Mouse (Mus musculus) kidney, adult 11 months (tissue): ENCODE measurements around the gene Asap3.

Source experiments
- DNase-seq: peaks from one replicate; pipeline ENCODE4 v3.0.0; 2022

The Asap3 gene

GRCm38 (mm10) chr4:136206033-136206893, at the start of gene Asap3:
Gene Asap3 (plus strand): TSS chr4:136206365.
- peak; percentile 95 for DNase-seq

- DNase-seq: no peak
Observed at GRCm38 (mm10) chr4:136158498-136158897, 47.7 kb upstream of the Asap3 start.

- peak; percentile 68 for DNase-seq
Observed at GRCm38 (mm10) chr4:136159802-136160397, 46.3 kb upstream of the Asap3 start.

DNA sequence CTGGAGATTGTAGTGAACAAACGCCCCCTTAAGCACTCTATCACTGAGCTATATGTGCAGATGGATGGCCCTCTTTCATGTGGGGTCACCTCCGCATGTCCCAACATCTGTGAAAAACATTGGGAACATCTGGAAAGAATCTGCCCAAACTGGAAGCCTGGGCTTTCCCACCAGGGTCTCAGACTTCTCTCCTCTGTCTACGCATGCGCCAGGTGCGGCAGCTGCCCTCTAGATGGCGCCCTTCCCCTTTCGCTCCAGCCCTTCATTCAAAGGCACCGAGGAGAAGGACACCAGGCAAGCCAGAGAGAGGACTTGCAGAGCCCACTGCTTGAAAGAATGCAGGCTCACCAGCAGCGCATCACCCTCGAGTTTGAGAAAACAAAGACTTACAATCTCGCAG, 42.7 kb upstream of the Asap3 start:
- peak; percentile 75 for DNase-seq

- DNase-seq: no peak
Observed at GRCm38 (mm10) chr4:136164981-136165380, 41.2 kb upstream of the Asap3 start.

DNA sequence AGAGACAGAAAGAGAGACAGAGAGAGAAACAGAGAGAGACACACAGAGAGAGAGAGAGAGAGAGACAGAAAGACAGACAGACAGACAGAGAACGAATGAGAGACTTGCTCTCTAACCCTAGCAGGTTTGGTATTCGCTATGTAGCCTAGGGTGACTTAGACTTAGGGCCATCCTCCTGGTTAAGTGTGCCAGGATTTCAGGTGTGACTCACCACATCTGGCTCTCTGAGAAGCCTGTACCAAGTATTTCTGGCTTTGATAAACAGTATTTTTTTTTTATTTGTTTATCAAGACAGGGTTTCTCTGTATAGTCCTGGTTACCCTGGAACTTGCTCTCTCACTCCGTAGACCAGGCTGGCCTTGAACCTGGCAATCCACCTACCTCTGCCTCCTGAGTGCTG, 38.5 kb upstream of the Asap3 start:
- DNase-seq: no peak

DNA sequence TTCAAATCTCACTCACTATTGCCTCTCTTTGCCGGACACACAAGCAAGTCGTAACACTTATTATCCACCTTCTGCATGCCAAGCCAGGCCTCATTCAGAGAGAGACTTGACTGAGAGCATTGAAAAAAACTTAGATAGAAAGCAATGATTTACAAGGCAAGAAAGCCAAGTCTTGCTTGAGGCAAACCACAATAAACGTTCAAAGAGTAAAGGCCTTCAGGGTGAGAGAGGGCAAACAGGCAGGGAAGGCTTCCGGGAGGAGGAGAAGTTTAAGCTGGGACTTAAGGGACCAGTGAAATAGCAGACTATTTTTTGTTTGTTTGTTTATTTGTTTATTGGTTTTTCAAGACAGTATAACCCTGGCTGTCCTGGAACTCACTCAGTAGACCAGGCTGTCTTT, 35.8 kb upstream of the Asap3 start:
- no peak for DNase-seq

DNA sequence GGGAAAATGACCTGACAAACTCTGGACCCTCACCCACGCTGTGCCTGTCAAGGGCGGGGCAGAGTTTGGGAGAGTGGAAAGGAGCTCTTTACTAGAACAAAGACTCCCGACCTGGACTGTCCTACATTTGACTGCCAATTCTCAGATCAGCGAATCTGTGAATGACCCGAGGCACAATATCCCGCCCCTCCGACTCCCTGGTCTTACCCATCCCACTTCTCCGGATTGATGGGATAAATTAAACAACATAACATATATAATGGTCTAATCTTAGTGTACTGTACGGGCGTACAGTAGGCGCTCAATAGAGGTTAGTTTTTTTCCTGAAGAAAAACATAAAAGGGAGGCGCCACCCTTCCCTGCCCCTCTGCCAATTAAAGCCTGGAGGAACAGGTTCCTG, 34.7 kb upstream of the Asap3 start:
- DNase-seq: no peak

DNA sequence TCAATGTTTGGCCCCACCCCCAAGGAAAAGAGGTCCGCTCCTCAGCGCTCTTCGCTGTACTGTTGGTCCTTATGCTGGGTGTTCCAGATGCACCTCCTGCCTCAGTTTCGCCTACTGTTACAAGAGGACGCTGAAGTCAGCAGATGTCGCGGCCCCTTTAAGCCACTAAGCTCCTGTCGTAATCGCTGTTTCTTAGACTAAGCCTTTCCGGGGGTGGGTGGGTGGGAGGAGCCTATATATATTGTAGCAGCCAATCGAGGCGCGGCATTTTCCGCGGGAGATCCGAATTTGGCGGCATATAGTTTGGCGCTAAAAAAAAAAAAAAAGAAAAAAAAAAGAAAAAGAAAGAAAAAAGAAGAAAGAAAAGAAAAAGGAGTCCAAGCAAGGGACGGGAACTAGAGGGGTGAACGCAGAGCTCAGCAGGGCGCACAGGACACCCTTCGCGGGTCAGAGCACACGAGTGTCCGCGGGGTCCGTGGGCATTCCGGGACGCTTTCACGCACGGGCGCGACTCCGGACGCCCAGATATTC, 34.1 kb upstream of the Asap3 start, which contains the start of gene E2f2:
Gene E2f2, plus strand, starts transcription at position 384 of the 531 bp plus-strand sequence.
- DNase-seq: peak; percentile 59

GRCm38 (mm10) chr4:136172542-136173209, 33.5 kb upstream of the Asap3 start:
- DNase-seq: peak; percentile 51

DNA sequence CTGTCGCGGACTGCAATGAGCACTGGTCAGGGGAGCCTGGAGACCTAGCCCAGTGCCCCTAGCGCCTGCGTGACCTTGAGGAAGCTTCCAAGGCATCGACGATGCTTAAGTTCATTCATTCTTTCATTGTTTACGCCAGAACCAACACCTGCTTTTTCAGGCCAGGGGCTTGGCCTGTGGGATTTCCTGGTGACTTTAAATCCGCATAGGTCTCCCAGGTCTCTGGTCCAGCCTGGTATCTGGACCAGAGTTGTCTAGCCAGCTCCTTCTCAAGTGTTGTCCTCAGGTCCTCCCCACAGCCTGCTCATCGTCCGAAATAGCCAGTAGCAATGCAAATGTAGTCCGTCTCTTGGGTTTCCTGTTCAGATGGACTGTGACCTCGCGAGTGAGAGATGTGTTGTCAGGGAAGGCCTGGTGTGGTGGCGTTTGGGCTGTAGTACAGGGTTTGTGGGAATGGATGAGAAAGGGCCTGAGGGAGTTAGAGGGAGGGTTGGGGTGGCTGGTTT, 32.9 kb upstream of the Asap3 start:
- DNase-seq: no peak

GRCm38 (mm10) chr4:136174216-136175193, 31.7 kb upstream of the Asap3 start:
- no peak for DNase-seq

GRCm38 (mm10) chr4:136176022-136176552, 30.1 kb upstream of the Asap3 start:
- no peak for DNase-seq

DNA sequence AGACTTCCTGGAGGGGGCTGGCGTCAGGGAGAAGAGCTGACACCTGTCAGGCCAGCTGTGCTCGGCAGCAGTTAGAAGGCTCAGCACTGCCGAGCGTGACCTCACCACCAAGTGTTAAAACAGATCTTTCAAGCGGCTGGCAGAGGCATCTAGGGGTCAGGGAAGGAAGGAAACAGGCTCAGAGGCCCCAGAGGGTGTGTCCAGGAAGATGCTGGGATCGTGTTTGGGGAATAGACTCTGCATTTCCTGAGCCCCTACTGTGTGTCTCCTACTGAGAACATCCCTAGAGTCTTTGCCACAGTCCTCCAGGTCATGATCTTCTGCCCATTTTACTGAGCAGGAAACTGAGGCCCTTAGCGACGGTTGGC, 28.9 kb upstream of the Asap3 start:
- DNase-seq: peak; percentile 36

DNA sequence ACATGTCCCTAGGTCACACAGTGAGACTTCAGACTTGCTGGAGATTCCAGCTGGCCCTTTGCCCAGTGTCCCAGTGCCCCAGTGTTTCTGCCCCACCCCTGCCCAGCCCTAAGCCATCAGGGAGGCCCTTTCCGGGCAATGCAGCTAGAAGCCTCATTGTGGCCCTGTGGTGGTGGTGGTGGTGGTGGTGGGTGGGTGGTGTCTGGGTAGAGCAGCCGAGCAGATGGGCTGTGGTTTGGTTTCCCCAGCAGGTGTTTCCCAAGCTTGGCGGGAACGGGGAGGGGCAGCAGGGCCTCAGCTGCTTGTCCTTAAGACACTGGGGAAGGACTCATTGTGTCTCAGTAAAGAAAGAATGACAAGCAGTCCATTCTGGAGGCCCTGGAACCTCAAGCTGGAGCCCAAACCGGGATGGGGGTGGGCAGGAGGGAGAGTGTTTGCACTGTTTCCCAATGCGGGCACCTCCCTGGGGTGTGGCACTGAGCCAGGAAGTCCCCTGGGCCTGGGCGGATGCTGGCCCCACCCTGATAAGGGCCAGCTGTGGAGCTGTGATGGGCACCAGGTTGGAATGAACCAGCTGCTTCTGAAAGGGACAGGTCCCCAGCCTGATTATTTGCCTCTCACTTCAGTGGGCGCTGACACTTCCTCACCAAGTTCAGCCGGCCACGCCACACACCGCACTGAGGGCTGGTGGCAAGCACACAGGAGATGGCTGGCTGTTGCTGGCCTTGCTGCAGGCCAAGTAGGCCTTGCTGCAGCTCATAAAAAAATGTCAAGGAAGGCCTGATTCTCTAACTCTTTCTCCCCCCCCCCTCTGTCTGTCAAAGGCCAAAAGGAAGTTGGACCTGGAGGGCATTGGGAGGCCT, 28.3 kb upstream of the Asap3 start:
- DNase-seq: no peak

DNA sequence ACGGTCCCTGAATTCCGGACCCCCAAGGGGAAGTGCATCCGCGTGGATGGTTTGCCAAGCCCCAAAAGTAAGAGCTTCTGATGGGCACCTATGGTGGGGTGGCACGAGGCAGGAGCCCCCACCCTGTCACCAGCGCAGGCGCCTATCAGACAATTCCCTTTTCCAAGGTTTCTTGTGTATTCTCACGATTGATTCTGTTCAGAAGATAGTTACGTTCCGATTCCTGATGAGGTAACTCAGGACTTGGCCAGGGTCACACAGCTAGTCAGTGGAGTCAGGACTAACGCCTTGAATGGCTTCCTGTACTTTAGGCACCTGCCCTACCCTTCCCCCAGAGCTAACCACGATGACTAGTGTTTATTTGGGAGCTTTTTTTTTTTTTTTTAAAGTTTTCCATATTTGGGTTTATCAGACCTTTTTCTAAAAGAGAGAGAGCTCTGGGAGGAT, 27.7 kb upstream of the Asap3 start:
- DNase-seq: no peak

DNA sequence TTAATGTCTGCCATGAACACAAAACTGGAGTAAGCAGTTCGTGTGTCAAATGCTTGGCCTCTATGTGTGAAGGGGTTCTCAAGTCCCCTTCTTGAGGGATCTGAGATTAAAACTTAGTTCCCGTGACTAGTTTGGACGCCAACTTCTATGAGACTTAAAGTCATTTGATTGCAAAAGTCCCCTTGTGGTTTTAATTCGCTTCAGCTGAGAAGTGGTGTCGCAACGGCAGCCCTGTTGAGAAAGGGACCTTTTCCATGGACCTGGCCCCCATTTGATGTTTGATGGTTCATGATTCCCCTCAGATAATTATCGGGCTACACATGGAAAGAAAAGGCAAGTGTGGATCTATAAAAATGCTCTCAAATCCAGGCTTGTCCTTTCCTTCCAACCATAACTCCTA, 26.7 kb upstream of the Asap3 start:
- DNase-seq: no peak

DNA sequence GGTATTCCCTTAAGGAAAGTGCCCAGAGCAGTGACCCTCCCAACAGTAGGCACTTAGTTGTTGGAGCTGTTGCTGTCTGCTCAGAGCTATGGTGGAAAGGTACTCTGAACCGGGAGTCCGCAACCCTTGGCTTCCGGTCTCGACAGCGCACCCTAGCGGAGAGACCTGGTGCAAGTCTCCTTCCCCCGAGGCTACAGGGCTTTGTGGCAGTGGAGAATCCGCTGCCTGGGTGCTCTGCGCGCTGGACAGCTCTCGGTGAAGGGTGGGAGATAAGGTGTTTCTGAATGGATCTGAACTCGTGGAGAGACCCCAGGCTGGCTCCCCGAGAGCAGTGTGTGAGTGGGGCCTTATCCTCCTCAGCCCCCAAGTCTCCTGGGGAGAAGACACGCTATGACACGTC, 26.2 kb upstream of the Asap3 start:
- DNase-seq: peak; percentile 79

DNA sequence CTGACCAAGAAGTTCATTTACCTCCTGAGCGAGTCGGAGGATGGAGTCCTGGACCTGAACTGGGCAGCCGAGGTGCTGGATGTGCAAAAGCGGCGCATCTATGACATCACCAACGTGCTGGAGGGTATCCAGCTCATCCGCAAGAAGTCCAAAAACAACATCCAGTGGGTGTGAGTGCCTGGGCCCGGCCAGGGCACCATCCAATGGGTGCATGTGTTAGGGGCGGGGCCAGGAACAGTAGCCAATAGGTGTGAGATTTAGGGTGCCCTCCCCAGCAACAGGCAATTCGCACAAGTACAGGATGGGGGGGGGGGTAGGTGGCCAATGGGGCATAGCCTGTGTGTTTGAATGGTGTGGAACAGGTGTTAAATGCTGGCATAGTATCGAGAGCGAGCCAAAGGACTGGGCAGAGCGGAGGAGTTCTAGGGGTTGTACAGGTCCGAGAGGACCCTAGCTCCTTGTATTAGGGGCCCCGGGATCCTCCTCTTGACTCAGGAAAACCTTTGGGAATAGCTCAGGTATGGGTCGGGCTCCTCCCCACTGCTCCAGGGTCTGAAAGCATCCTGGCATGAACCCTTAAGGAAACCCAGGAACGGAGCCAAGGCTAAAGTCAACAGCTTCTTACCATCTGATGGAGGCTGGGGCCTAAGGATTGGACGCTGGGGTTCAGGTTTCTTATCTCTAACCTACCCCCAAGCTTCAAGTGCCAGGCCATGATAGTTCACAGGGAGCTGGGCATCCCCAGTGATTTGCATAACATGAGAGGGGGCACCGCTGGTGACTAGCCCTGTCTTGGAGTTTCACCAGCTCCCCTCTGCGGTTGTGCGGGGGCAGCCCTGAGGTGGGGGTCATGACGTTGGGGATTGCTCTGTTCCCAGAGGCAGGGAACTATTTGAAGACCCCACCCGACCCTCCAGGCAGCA, 25.5 kb upstream of the Asap3 start:
- DNase-seq: peak; percentile 94

GRCm38 (mm10) chr4:136181367-136181766, 24.8 kb upstream of the Asap3 start:
- DNase-seq: no peak
